Mouse (Mus musculus) G1E (cell line): ENCODE results near the gene Zzz3.

Experiments
- CTCF ChIP-seq: IDR thresholded peaks from 2 replicates; pipeline ENCODE4 v1.5.1; 2012; ENCODE audit warnings: low read depth, low read length, inconsistent platforms, mixed read lengths
- GATA1 ChIP-seq: IDR thresholded peaks from 2 replicates; pipeline ENCODE4 v1.6.1; 2012; ENCODE audit warnings: borderline replicate concordance, low read length, inconsistent platforms, mixed read lengths
- GATA2 ChIP-seq: IDR thresholded peaks from 2 replicates; pipeline ENCODE4 v1.6.1; 2012; ENCODE audit warnings: low read depth, low read length, inconsistent platforms, borderline replicate concordance
- POLR2AphosphoS5 ChIP-seq: IDR thresholded peaks from 2 replicates; pipeline ENCODE4 v1.6.1; 2012; ENCODE audit warnings: low read depth, low read length, inconsistent platforms; ENCODE audit not compliant: insufficient replicate concordance
- TAL1 ChIP-seq: conservative IDR thresholded peaks from 2 replicates; pipeline ENCODE4 v1.6.1; 2012; ENCODE audit warnings: low read depth, low read length, inconsistent platforms, mixed read lengths

GRCm38 (mm10) chr3:152410980-152411551 lies 15.8 kb downstream of the Zzz3 start:
- TF ChIP-seq GATA1, result no peak
- no peak for TF ChIP-seq CTCF
- TF ChIP-seq TAL1, result no peak
- no peak for TF ChIP-seq GATA2
- no peak for TF ChIP-seq POLR2AphosphoS5
